Mouse (Mus musculus) myocyte (in vitro differentiated cells): ENCODE measurements around the gene Traf3. TPM values are rescaled to one million over a fixed set of nuclear protein-coding genes. Genes with fewer than 3 reads are reported as not detected.

Source experiments
- H3K27me3 ChIP-seq: one replicate; pipeline ENCODE4 v1.6.1; 2011; ENCODE audit not compliant: control insufficient read depth, insufficient read depth, insufficient read length
- H3K36me3 ChIP-seq: one replicate; pipeline ENCODE4 v1.6.1; 2011; ENCODE audit not compliant: control insufficient read depth, insufficient read depth
- H3K4me2 ChIP-seq: one replicate; pipeline ENCODE4 v1.6.1; 2011; ENCODE audit warnings: low read depth, control low read depth
- H3K4me3 ChIP-seq: one replicate; pipeline ENCODE4 v1.5.1; 2011; ENCODE audit warnings: mild to moderate bottlenecking, control low read depth, moderate library complexity
- H3K79me2 ChIP-seq: one replicate; pipeline ENCODE4 v1.6.1; 2011; ENCODE audit not compliant: control insufficient read depth, insufficient read depth
- H3ac ChIP-seq: one replicate; pipeline ENCODE4 v1.6.1; 2011; ENCODE audit not compliant: control insufficient read depth, insufficient read length
- CEBPB ChIP-seq: IDR thresholded peaks from 2 replicates; pipeline ENCODE4 v1.6.1; 2011; ENCODE audit warnings: mild to moderate bottlenecking, moderate library complexity; ENCODE audit not compliant: poor library complexity, insufficient read depth, severe bottlenecking
- E2F4 ChIP-seq: IDR thresholded peaks from one replicate; pipeline ENCODE4 v1.6.1; 2011; ENCODE audit warnings: mild to moderate bottlenecking, control low read depth, moderate library complexity; ENCODE audit not compliant: insufficient read depth
- MAX ChIP-seq: IDR thresholded peaks from one replicate; pipeline ENCODE4 v1.6.1; 2011; ENCODE audit warnings: low read depth, mild to moderate bottlenecking, control low read depth
- MYOD1 ChIP-seq, 3 experiments: IDR thresholded peaks; one replicate each; pipeline ENCODE4 v1.6.1; 2011; ENCODE audit warnings: control low read depth in 2 of 3, low read depth in 2 of 3, mild to moderate bottlenecking in 2 of 3, moderate library complexity in 1 of 3; ENCODE audit not compliant: insufficient read length in 2 of 3, control insufficient read depth in 1 of 3
- MYOG ChIP-seq, 3 experiments: IDR thresholded peaks; one replicate each; pipeline ENCODE4 v1.6.1; 2011; ENCODE audit warnings: control low read depth in 2 of 3, low read depth in 2 of 3, mild to moderate bottlenecking in 2 of 3; ENCODE audit not compliant: insufficient read length in 2 of 3, control insufficient read depth in 1 of 3, insufficient read depth in 1 of 3
- POLR2A ChIP-seq: IDR thresholded peaks from one replicate; pipeline ENCODE4 v1.6.1; 2011; ENCODE audit warnings: low read depth, mild to moderate bottlenecking, control low read depth, moderate library complexity; ENCODE audit not compliant: insufficient read length
- POLR2AphosphoS2 ChIP-seq: IDR thresholded peaks from one replicate; pipeline ENCODE4 v1.6.1; 2011; ENCODE audit warnings: low read depth, control low read depth; ENCODE audit not compliant: insufficient read length
- REST ChIP-seq: IDR thresholded peaks from one replicate; pipeline ENCODE4 v1.6.1; 2011; ENCODE audit warnings: mild to moderate bottlenecking, control low read depth, moderate library complexity; ENCODE audit not compliant: insufficient read depth, insufficient read length
- SRF ChIP-seq: IDR thresholded peaks from one replicate; pipeline ENCODE4 v1.6.1; 2011; ENCODE audit warnings: low read depth; ENCODE audit not compliant: control insufficient read depth, insufficient read length
- TCF12 ChIP-seq: IDR thresholded peaks from one replicate; pipeline ENCODE4 v1.6.1; 2011; ENCODE audit warnings: mild to moderate bottlenecking, control low read depth; ENCODE audit not compliant: poor library complexity, insufficient read depth, severe bottlenecking
- TCF3 ChIP-seq: IDR thresholded peaks from one replicate; pipeline ENCODE4 v1.6.1; 2011; ENCODE audit warnings: low read depth, control low read depth; ENCODE audit not compliant: insufficient read length
- USF1 ChIP-seq: IDR thresholded peaks from one replicate; pipeline ENCODE4 v1.6.1; 2011; ENCODE audit warnings: low read depth, mild to moderate bottlenecking, control low read depth, moderate library complexity
- polyA plus RNA-seq: library from polyadenylated mRNA; unstranded; fragments of >200 nt; fragmentation: generic; extraction: Trizol; gene quantifications from one replicate; pipeline ENCODE4 v1.2.1, GENCODE M21; 2012; ENCODE audit warnings: missing spikeins

The Traf3 gene
- polyA plus RNA-seq, 1 experiment = 8.7 TPM

DNA sequence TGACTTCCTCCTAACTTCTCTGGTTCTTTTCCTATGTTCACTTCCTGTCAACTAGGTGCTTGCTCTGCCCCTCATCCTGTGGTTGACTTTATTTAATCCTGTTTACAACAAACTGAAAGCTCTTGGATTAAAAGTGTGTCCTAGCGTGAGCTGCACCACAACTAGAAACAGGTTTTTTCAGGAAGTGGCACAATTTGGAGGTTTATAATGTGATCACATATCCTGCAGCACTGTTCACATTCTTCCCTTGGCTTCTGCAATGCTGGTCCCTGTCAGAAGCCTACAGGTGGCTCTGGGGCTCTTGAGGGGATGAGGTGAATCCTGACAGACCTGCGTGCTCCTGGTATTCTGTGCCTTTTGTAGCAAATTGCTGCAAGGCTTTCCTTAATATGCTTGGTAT, 64.6 kb downstream of the Traf3 start:
- TF ChIP-seq MYOG (IDR thresholded peaks at IDR 0.05; ENCODE audit: control insufficient read depth in 1 of 3, insufficient read depth in 1 of 3, insufficient read length in 2 of 3, low read depth in 2 of 3) (no peak), REST (no peak), TCF12 (no peak), USF1 (no peak), E2F4 (no peak), MAX (no peak), SRF (no peak), POLR2A (no peak), MYOD1 (IDR thresholded peaks at IDR 0.05; ENCODE audit: control insufficient read depth in 1 of 3, insufficient read length in 2 of 3, low read depth in 2 of 3) (no peak), POLR2AphosphoS2 (no peak), TCF3 (no peak), CEBPB (no peak)
- Histone ChIP-seq H3K79me2 (peaks cover 6% of the 10 kb centered on the region), H3K27me3 (no peaks in the 10 kb centered on the region), H3K4me3 (no peak overlapping the region), H3ac (no peak overlapping the region), H3K4me2 (no peak overlapping the region), H3K36me3 (no peaks in the 10 kb centered on the region)

DNA sequence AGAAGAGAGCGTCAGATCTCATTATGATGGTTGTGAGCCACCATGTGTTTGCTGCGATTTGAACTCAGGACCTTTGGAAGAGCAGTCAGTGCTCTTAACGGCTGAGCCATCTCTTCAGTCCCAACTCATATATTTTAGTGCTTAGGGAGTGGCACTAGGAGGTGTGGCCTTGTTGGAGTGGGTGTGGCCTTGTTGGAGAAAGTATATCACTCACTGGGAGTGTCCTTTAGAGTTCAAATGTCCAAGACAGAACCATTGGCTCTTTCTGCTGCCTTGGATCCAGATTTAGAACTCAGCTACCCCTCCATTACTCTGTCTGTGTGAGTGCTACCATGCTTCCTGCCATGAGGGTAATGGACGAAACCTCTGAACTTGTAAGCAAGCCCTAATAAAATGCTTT, 67.6 kb downstream of the Traf3 start:
- TF ChIP-seq TCF3 = no peak
- TF ChIP-seq TCF12 = no peak
- no peak for TF ChIP-seq REST
- Histone ChIP-seq H3K36me3 (peaks cover 2% of the 10 kb centered on the region), H3K4me3 (no peak overlapping the region), H3K27me3 (no peaks in the 10 kb centered on the region), H3ac (no peak overlapping the region), H3K79me2 (peaks cover 6% of the 10 kb centered on the region), H3K4me2 (no peak overlapping the region)

DNA sequence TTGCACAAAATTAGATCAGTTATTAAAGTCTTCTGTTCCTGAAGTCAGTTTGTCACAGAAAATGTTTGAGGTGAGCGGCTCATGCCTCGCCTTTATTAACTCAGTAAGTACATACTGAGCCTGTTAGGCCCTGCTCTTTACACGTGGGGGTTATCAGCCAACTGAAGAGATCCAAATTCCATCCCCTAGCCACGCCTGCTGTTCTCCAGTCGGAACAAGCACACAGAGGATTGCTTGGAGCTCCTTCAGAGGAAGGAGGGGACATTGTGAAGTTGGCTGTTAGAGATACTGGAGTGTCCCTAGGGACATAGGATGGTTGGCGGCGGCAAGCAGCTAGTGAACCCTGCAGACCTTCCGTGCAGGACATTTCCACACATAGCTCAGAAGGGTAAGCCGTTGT, 68.2 kb downstream of the Traf3 start:
- H3K4me2 ChIP-seq = no peak overlapping the region
- H3K36me3 ChIP-seq = peaks cover 8% of the 10 kb centered on the region
- no peak overlapping the region for H3ac ChIP-seq
- peaks cover 6% of the 10 kb centered on the region for H3K79me2 ChIP-seq
- H3K27me3 ChIP-seq = no peaks in the 10 kb centered on the region
- TF ChIP-seq POLR2AphosphoS2 (no peak), MYOG (IDR thresholded peaks at IDR 0.05; ENCODE audit: control insufficient read depth in 1 of 3, insufficient read depth in 1 of 3, insufficient read length in 2 of 3, low read depth in 2 of 3) (no peak), MAX (no peak), USF1 (no peak)
- no peak overlapping the region for H3K4me3 ChIP-seq

DNA sequence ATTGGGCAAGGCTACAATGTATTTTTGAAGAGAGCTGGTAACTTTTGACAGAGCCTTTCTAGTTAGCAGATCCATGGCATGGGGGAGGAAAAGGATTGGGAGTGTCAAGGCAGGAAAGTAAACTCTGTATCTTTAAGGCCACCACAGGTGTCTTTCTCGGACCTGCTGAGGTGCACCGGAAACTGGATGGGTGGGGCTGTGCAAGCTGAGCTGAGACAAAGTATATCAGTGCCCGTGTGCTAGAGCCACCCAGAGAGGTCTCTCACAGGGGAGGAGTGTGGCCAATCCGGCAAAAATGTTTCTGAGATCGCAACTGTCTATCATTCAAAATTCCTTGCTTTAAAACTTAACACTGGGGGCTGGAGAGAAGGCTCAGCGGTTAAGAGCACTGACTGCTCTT, 69.5 kb downstream of the Traf3 start:
- TF ChIP-seq POLR2A = no peak
- TF ChIP-seq REST = no peak
- H3K4me2 ChIP-seq = no peak overlapping the region
- no peak overlapping the region for H3ac ChIP-seq
- H3K4me3 ChIP-seq = no peak overlapping the region
- H3K79me2 ChIP-seq = peaks cover 6% of the 10 kb centered on the region
- H3K36me3 ChIP-seq = peaks cover 8% of the 10 kb centered on the region
- no peaks in the 10 kb centered on the region for H3K27me3 ChIP-seq

DNA sequence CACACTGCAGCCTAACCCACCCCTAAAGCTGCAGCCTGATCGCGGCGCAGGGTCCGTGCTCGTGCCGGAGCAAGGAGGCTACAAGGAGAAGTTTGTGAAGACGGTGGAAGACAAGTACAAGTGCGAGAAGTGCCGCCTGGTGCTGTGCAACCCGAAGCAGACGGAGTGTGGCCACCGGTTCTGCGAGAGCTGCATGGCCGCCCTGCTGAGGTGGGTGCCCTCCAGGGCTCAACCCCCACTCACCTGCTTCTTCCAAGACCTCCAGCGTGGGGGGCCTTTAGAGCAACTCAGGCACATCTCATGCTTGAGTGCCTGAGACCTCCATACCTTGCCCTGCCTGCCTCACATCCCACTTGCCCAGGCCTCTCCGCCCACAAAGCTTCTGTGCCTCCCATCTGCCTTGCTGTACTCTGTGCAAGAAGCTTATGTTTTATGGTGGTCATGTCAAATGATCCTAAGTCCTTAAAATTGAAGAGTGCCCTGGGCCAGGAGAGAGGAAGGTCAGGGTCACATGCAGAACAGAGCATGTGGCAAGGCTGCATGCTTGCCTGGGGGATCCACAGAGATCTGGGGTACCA, 71.5 kb downstream of the Traf3 start:
- H3K4me2 ChIP-seq = no peak overlapping the region
- H3ac ChIP-seq = no peak overlapping the region
- TF ChIP-seq E2F4 (no peak), POLR2AphosphoS2 (no peak), MAX (no peak), TCF12 (no peak), SRF (no peak), CEBPB (no peak), POLR2A (no peak), MYOG (IDR thresholded peaks at IDR 0.05; ENCODE audit: control insufficient read depth in 1 of 3, insufficient read depth in 1 of 3, insufficient read length in 2 of 3, low read depth in 2 of 3) (no peak), TCF3 (no peak), REST (no peak), MYOD1 (IDR thresholded peaks at IDR 0.05; ENCODE audit: control insufficient read depth in 1 of 3, insufficient read length in 2 of 3, low read depth in 2 of 3) (no peak), USF1 (no peak)
- no peak overlapping the region for H3K4me3 ChIP-seq
- no peaks in the 10 kb centered on the region for H3K27me3 ChIP-seq
- H3K79me2 ChIP-seq = no peaks in the 10 kb centered on the region
- peaks cover 8% of the 10 kb centered on the region for H3K36me3 ChIP-seq
